Mouse (Mus musculus): ENCODE data around the gene Pde4d.

The Pde4d gene

DNA sequence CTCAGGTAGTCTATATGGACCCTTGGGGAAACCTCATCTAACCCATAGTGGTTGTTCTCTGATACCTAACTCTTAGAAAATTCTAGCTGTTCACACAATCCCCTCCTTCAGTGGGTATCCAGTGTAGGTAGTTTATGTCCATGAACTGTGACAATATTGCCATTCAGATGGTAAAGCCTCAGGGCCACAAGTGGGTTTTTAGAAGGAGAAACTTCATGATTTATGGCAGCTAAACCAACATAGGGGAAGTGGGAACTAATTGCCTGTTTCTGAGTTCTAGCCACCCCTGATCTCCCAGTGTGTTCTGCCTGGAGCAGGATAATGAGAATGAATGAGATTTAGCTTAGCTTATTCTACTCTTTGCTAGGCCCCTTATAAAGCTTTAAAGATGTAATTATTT is 43.1 kb downstream of the Pde4d start:
- DNase-seq: no peak

GRCm38 (mm10) chr13:108494365-108494764 is 44.6 kb downstream of the Pde4d start:
- DNase-seq: no peak

DNA sequence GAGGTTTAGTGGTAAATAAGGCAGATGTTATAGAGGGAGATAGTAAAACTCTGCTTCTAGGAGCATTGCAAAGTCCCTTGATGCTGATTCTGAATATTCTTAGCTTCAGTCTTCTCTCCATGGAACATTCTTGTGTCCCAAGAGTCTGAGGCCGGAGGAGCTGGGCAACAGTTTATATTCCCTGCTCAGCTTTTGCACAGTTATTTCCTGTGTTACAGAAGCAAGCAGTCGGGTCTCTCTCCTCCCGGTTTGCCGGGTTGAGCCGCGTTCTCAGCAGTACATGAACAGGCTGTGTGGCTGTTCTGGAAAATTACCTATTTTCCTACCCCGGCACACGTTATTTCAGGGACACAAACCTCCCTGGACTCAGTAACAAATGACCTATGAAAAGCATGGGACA is 48.0 kb downstream of the Pde4d start:
- DNase-seq: no peak

DNA sequence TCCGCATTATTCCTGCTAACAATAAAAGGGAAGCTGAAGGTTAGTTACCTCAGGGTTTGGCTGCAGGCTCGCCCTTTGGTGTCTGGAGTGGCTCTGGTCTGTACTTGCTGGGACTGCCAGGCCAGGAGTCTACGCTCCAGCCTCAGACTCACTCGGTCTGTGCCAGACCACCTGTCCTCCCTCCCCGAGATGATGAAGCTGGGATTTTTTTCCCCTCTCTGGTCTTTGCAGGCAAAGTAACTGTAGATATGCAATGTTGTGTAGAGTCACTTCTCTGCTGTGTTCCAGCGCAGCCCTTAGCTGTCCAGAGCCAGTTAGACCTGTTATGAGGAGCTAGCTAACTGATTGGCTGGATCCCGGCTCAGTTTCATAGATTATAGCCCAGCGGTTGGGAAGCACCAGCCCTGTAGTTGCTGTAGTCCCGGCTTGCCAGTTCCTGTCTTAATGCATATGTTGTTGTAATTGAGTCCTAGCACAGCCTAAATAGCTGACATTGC is 48.5 kb downstream of the Pde4d start:
- DNase-seq: peak; percentile 21 to 50

DNA sequence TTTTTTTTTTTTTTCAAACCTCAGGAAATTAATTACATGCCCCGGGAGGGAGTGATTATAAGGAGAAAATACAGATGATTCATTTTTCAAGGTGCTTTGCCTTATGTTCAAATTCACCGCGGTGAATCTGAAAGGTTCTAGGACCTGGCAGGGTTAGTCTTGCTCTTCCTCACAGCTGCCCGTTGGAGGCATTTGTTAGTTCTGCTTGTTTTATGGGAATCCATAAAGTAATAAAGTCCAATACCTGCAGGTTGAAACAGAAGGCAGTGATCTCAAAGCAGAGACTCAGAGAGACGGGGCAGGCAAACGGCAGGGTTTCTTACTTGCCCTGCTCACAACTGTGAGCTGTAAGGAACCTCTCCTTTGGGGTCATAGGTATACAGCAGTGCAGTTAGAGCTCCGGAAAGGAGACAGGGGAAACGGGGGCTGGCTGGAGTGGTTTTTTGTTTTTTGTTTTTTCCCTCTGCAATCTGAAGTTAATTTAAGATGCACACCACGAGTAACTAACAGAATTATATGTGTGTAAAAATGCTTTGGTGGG is 49.1 kb downstream of the Pde4d start:
- no peak for DNase-seq

DNA sequence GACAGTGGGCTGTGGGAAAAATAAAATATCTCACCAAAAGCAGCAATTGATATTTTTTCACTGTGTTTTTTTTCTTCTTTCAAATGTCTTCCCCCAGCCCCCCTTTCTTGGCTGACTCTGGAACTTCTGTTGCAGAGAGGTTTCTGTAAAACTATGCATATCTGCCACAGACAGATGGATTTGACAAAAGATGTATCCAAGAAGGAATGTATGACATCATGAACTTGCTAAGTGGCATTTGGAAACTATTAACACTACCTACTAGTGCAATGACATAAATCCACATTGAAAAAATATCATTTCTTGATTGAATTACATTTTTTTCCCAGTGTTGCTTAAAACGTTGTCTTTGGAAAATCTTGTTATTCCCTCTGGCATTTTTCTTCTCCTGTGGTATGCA is 51.6 kb downstream of the Pde4d start:
- DNase-seq: no peak

DNA sequence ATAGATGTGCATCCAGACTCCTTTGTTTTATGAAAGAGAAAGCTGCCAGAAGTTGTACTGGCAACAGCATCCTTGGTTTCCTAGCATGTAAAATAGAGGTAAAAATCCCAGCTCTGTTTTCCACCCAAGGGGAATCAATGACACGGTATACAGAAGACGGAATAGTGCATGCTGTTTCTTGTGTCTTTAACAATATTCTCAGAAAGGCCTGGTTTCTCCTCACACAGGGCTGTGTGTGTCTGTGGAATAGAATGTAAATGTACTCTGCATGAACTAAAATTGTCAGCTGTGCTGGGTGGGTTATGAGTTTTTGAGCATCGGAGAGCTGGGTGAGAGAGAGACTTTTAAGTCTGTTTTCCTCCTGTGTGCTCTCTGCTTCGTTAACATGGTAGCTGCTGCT is 74.8 kb downstream of the Pde4d start:
- DNase-seq: no peak

- DNase-seq: no peak
These were observed 75.2 kb downstream of the Pde4d start for GRCm38 (mm10) chr13:108524969-108525368.

DNA sequence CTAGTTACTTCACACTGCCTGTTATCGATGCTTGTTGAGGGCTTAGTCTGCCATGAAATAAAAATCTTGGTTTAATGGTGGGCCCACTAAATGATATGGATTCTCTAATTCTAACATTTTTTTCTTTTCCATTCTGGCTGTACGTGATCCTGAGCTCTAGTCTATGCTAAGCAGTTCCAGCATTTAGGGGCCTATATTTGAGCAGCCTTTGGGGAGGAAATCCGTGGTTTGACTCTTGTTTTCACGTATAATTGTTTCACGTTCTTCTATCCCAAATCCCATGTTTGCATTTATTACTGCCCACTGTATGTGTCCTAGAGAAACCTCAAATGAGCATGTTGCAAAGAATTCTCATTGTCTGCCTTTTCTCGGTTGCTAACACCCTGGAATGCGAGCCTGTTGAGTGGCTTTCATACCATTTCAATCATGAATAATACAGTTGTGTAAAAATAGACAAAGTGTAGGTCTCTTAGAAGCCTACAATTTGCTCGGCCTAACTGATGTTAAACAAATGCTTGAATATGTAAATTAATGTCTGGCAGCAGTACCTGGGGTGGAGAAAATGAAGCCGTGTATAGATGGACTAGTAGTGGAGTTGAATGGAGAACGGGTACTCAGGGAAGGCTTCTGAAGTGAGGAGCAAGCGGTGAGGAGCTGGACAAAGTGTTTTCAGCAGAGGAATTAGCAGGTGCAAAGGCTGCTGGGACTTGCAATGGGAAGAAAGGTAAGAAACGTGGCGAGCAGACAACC is 76.7 kb downstream of the Pde4d start:
- no peak for DNase-seq

GRCm38 (mm10) chr13:108527090-108527770 is 77.5 kb downstream of the Pde4d start:
- no peak for DNase-seq

- no peak for DNase-seq
These were observed 78.6 kb downstream of the Pde4d start for GRCm38 (mm10) chr13:108528343-108528742.

DNA sequence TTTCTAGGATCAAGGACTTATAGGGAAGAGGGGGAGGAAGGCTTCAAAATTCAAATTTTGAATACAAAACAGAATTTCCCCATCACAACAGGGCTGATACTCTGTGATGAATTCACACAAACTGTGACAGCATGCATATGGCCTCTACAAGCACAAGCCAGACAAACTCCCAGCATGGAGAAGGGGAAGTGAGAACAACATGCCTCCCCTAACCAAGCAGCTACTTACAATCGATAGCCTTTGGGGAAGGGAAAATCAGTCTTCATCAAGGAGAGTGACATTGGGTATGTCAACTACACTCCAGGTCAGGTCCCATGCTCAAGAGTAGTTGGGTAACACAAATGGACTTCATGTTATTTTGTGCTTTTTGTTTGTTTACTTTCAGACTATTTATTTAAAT is 83.1 kb downstream of the Pde4d start:
- no peak for DNase-seq

DNA sequence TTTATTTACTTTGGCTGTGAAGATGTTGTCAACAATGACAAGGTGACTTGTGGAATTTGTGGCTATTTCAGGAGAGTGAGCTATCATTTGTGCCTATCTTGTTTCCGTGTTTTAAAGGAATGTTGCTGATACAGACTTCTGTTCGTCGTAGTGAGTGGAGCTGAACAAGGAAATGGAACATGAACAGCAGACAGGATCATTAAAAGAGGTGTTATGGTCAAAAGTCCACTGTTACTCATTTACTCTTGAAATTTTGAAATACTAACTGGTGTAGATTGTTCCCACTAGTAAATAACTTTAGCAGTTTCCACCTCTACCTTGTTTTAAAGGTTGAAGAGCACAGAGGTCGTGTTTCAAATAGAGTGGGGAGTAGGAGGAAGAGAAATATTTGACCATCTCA is 86.7 kb downstream of the Pde4d start:
- DNase-seq: no peak

GRCm38 (mm10) chr13:108536951-108537350 is 87.2 kb downstream of the Pde4d start:
- DNase-seq: no peak

DNA sequence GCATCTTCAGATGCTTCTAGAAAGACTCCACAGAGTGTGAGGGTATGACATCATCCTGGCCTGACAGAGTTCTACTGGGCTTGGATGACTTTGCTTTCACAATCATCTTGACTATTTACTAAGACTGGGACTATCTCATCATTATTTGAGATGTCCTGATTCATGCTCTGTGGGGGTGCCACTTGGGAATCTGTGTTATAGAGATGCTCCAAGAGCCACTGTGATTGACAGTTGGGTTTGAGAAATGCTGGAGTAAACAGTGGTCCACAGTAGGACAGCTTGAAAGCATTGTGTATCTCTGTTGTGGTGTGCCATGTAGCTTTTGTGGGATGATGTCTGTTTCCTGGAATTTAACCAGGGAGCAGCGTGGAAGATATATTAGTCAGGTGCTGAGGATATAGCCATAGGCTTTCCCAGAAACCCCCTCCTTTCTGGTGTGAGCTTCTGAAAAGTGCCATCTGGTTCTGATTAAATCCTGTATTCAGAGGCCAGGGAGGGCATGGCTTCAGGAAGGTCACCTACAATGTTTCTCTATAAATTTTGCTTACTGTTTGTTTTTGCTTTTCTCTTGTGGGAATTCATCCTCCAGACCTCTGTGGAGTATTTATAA is 89.1 kb downstream of the Pde4d start:
- DNase-seq: no peak

DNA sequence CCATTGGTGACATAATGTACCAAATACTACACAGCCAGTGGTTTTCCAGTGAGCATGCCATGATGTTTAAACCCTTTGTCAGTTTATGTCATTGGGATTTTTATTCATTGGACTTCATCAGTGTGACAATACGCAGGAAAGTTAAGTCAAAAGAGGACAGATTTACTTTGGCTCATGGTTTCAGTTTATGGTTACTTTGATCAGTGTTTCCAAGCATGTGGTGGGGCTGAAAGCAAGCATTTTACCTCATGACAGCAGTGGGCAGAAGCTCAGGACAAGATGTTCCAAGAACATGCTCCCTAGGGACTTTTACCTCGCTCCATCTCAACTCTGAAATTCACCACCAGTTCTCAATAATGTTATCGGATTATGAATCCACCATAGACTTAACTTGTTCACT is 91.7 kb downstream of the Pde4d start:
- no peak for DNase-seq

- no peak for DNase-seq
These were observed 92.6 kb downstream of the Pde4d start for GRCm38 (mm10) chr13:108542342-108542761.

- peak in 1 of 2 experiments; percentile 23 for DNase-seq
These were observed 102.5 kb downstream of the Pde4d start for GRCm38 (mm10) chr13:108552288-108552687.

DNA sequence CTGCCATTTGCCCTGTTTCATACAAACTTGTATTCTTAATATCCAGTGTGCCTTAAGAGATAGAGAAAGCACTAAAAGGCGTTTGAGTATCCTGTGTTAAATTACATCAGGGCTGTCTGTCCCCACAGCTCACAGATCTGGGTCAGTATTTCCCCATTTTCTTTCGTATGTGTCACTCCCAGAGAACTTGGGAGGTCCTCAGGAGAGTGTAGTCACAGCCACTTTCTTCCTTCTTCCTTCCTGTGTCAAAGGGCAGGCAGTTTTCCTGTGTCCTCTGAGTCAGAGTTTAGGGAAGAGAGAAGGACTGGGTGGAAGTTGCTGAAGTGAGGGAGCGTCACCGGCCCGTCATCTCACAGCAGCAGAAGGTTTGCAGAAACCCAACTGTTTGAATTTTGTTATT is 103.2 kb downstream of the Pde4d start:
- DNase-seq: peak in 1 of 2 experiments; percentile 7

- no peak for DNase-seq
These were observed 105.2 kb downstream of the Pde4d start for GRCm38 (mm10) chr13:108554901-108555300.

GRCm38 (mm10) chr13:108596938-108597337 is 147.2 kb downstream of the Pde4d start:
- no peak for DNase-seq

DNA sequence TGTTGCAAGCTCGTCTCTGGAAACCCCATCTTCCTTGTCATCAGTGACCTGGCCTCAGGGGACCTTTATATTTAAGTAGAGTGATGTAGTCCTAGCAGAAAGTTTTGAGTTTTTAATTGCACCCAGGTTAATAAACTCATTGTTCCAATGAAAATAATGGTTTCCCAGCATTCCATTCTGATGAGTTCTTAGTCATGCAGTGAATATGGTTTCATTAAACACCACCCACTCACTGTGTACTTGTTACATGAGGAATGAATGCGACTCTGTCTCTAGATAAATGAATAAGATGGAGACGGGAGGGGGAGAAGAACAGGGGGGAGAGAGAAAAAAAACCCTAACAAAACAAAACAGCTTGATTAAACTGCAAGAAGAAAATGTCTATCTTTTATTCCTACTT is 148.9 kb downstream of the Pde4d start:
- DNase-seq: no peak

DNA sequence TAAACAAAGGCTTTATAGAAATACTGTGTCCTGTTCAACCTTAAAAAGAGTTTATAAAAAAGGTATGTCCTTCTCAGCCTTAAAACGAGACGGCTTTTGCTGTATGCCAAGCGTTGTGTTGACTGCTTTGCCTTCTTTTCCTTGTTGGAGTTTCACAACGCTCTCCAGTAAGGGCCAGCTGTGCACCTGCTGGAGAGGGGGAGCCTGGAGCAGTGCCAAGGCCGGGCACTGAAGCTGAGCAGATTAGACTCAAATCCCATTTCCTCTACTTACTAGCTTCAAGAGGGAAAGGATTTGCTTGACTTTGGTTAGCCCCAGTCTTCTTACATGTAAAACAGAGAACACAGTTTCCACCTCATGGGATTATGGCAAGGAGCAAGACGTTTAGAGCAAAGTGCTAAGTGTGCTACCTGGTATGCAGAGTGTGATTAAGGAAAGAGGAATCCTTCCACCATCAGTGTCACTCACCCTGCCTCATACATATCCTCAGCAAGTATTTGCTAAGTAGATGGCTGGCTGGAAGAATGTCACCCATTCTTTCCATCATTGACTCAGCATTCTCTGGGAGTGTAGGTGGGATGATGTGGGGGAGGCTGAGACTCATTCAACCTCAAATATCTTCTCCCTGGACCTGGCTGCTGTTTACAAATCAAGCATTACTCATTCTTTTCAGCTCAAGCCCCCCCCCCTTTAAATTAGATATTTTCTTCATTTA is 149.6 kb downstream of the Pde4d start:
- peak; percentile 53 to 72 for DNase-seq

Data from lung, adult 18-20 months (tissue).